Mouse (Mus musculus) MEL (cell line): ENCODE data around the gene Kdm1a. TPM values are rescaled to one million over a fixed set of nuclear protein-coding genes. Genes with fewer than 3 reads are reported as not detected.

Source experiments
- DNase-seq: peaks from one replicate; pipeline ENCODE4 v3.0.0; 2011; ENCODE audit warnings: low read depth, low spot score
- H3K27ac ChIP-seq: 2 replicates; pipeline ENCODE4 v1.5.1; 2012; ENCODE audit warnings: low read depth, mild to moderate bottlenecking, control low read depth, low read length, moderate library complexity; ENCODE audit not compliant: control insufficient read depth
- H3K27me3 ChIP-seq, 2 experiments: fragments of 150-350 bp in 1 of 2; sonication (generic) in 1 of 2; 2 replicates each; pipeline ENCODE4 v1.6.1; 2012; ENCODE audit warnings: low read length in 2 of 2, mild to moderate bottlenecking in 2 of 2, improper control_type of control experiment in 1 of 2, moderate library complexity in 1 of 2; ENCODE audit not compliant: insufficient read depth in 2 of 2, control insufficient read depth in 1 of 2
- H3K36me3 ChIP-seq, 2 experiments: 2 replicates each; pipeline ENCODE4 v1.6.1; 2012 to 2014; ENCODE audit warnings: low read length in 2 of 2, improper control_type of control experiment in 1 of 2, inconsistent platforms in 1 of 2, mild to moderate bottlenecking in 1 of 2; ENCODE audit not compliant: insufficient read depth in 2 of 2, control insufficient read depth in 1 of 2
- H3K4me1 ChIP-seq, 2 experiments: fragments of 150-350 bp in 1 of 2; sonication (generic) in 1 of 2; 2 replicates each; pipeline ENCODE4 v1.6.1; 2012; ENCODE audit warnings: low read length in 2 of 2, improper control_type of control experiment in 1 of 2, mild to moderate bottlenecking in 1 of 2; ENCODE audit not compliant: insufficient read depth in 2 of 2, control insufficient read depth in 1 of 2
- H3K4me3 ChIP-seq, 2 experiments: fragments of 150-350 bp in 1 of 2; sonication (generic) in 1 of 2; 2 replicates each; pipeline ENCODE4 v1.5.1; 2012; ENCODE audit warnings: low read depth in 2 of 2, low read length in 2 of 2, mild to moderate bottlenecking in 2 of 2, moderate library complexity in 2 of 2, control low read depth in 1 of 2, improper control_type of control experiment in 1 of 2; ENCODE audit not compliant: control insufficient read depth in 1 of 2, insufficient read depth in 1 of 2
- H3K79me2 ChIP-seq: 2 replicates; pipeline ENCODE4 v1.6.1; 2012; ENCODE audit warnings: mild to moderate bottlenecking, low read length, moderate library complexity; ENCODE audit not compliant: control insufficient read depth, poor library complexity, insufficient read depth
- H3K9ac ChIP-seq: 2 replicates; pipeline ENCODE4 v1.6.1; 2012; ENCODE audit warnings: low read depth, mild to moderate bottlenecking, control low read depth, low read length, moderate library complexity; ENCODE audit not compliant: control insufficient read depth, poor library complexity, severe bottlenecking
- H3K9me3 ChIP-seq: fragments of 150-350 bp; sonication (generic); replicated peaks from 2 replicates; pipeline ENCODE4 v1.6.1; 2012; ENCODE audit warnings: mild to moderate bottlenecking, low read length, improper control_type of control experiment, moderate library complexity; ENCODE audit not compliant: insufficient read depth
- CHD1 ChIP-seq: IDR thresholded peaks from 2 replicates; pipeline ENCODE4 v1.6.1; 2012; ENCODE audit warnings: low read depth, mild to moderate bottlenecking, inconsistent platforms, low read length, improper control_type of control experiment
- CTCF ChIP-seq, 3 experiments: IDR thresholded peaks in 2 of 3; conservative IDR thresholded peaks in 1 of 3; 2 replicates each; pipeline ENCODE4 v1.5.1; 2011 to 2012; ENCODE audit warnings: low read length in 3 of 3, low read depth in 2 of 3, mild to moderate bottlenecking in 2 of 3, improper control_type of control experiment in 1 of 3, inconsistent platforms in 1 of 3, mixed read lengths in 1 of 3, moderate library complexity in 1 of 3; ENCODE audit not compliant: control insufficient read depth in 1 of 3, insufficient read depth in 1 of 3, poor library complexity in 1 of 3, severe bottlenecking in 1 of 3
- GABPA ChIP-seq: IDR thresholded peaks from 2 replicates; pipeline ENCODE4 v1.6.1; 2012; ENCODE audit warnings: low read depth, mild to moderate bottlenecking, inconsistent platforms, low read length, improper control_type of control experiment, moderate library complexity
- GATA1 ChIP-seq: IDR thresholded peaks from 2 replicates; pipeline ENCODE4 v1.6.1; 2011; ENCODE audit warnings: low read depth, low read length, improper control_type of control experiment
- JUND ChIP-seq: IDR thresholded peaks from 2 replicates; pipeline ENCODE4 v1.6.1; 2011; ENCODE audit warnings: low read depth, mild to moderate bottlenecking, improper control_type of control experiment, low read length
- MAFK ChIP-seq: IDR thresholded peaks from 2 replicates; pipeline ENCODE4 v1.6.1; 2011; ENCODE audit warnings: low read depth, mild to moderate bottlenecking, low read length, improper control_type of control experiment, borderline replicate concordance
- MAX ChIP-seq: IDR thresholded peaks from 2 replicates; pipeline ENCODE4 v1.6.1; 2011; ENCODE audit warnings: low read length, improper control_type of control experiment
- MXI1 ChIP-seq: IDR thresholded peaks from 2 replicates; pipeline ENCODE4 v1.6.1; 2011; ENCODE audit warnings: mild to moderate bottlenecking, low read depth, low read length, improper control_type of control experiment
- MYB ChIP-seq: IDR thresholded peaks from 2 replicates; pipeline ENCODE4 v1.6.1; 2011; ENCODE audit warnings: mild to moderate bottlenecking, low read depth, low read length, improper control_type of control experiment
- NRF1 ChIP-seq: IDR thresholded peaks from 2 replicates; pipeline ENCODE4 v1.6.1; 2014; ENCODE audit warnings: low read depth, mild to moderate bottlenecking, inconsistent platforms, low read length, improper control_type of control experiment, moderate library complexity; ENCODE audit not compliant: poor library complexity, insufficient read depth, severe bottlenecking
- POLR2A ChIP-seq, 2 experiments: IDR thresholded peaks; 2 replicates each; pipeline ENCODE4 v1.6.1; 2011 to 2012; ENCODE audit warnings: low read length in 2 of 2, mild to moderate bottlenecking in 2 of 2, control low read depth in 1 of 2, improper control_type of control experiment in 1 of 2, low read depth in 1 of 2, moderate library complexity in 1 of 2; ENCODE audit not compliant: control insufficient read depth in 1 of 2, insufficient read depth in 1 of 2, poor library complexity in 1 of 2
- TAL1 ChIP-seq: IDR thresholded peaks from 2 replicates; pipeline ENCODE4 v1.6.1; 2012; ENCODE audit warnings: mild to moderate bottlenecking, inconsistent platforms, low read length, moderate library complexity, mixed read lengths
- TBP ChIP-seq: IDR thresholded peaks from 2 replicates; pipeline ENCODE4 v1.8.0; 2011; ENCODE audit warnings: low read depth, low read length, improper control_type of control experiment
- USF1 ChIP-seq: IDR thresholded peaks from 2 replicates; pipeline ENCODE4 v1.6.1; 2014; ENCODE audit warnings: low read depth, mild to moderate bottlenecking, inconsistent platforms, low read length, improper control_type of control experiment, moderate library complexity
- USF2 ChIP-seq, 2 experiments: IDR thresholded peaks; 2 replicates each; pipeline ENCODE4 v1.6.1; 2011 to 2012; ENCODE audit warnings: improper control_type of control experiment in 2 of 2, low read length in 2 of 2, borderline replicate concordance in 1 of 2, inconsistent platforms in 1 of 2, low read depth in 1 of 2, mild to moderate bottlenecking in 1 of 2; ENCODE audit not compliant: insufficient read depth in 1 of 2
- ZKSCAN1 ChIP-seq: IDR thresholded peaks from 2 replicates; pipeline ENCODE4 v1.6.1; 2012; ENCODE audit warnings: low read depth, mild to moderate bottlenecking, inconsistent platforms, low read length, improper control_type of control experiment, moderate library complexity
- polyA plus RNA-seq, 2 experiments: library from polyadenylated mRNA; stranded (reverse) in 1 of 2; unstranded in 1 of 2; fragments of >175 nt in 1 of 2; fragments of >200 nt in 1 of 2; gene quantifications; 2 replicates each; pipeline versions ENCODE4 v1.2.1 to v1.2.4; 2012; ENCODE audit warnings: low replicate concordance in 2 of 2, low read depth in 1 of 2; ENCODE audit not compliant: insufficient read length in 2 of 2, insufficient read depth in 1 of 2, missing spikeins in 1 of 2
- total RNA-seq: library from RNA; depleted of rRNA; stranded (reverse); fragments of 300-350 nt; gene quantifications from 2 replicates; pipeline ENCODE4 v1.2.3, GENCODE M21; 2012

Gene Kdm1a
- total and polyA plus RNA-seq, 3 experiments, result 60.7 to 90.1 TPM; not detected in 1

DNA sequence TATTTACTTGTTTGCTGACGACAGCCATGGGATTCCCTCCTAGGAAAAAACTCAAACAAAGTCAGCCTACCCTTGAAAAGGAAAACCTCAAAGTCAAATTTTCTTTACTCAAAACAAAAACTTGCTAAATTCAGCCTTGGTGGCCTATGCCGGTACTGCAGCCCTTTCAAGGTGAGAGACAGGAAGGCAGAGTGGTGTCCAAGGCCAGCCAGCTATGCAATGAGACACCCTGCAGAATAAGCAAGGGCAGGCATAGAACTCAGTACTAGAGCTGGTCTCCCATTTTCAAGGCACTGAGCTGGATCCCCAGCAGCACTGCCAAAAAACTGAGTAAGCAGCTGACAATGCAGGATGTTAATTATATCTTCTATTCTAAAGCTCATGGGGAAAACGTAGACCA is 33.9 kb downstream of the Kdm1a start:
- no peaks in the 10 kb centered on the region for H3K27me3 ChIP-seq
- TF ChIP-seq TBP (no peak), CTCF (IDR thresholded peaks at IDR 0.05 in 2 of 3, conservative IDR thresholded peaks at IDR 0.05 in 1 of 3; ENCODE audit: control insufficient read depth in 1 of 3, insufficient read depth in 1 of 3, low read depth in 2 of 3, low read length in 3 of 3, poor library complexity in 1 of 3, severe bottlenecking in 1 of 3) (peak in 1 of 3 experiments; percentile 22; a peak in 1 of 6 replicates)
- TF ChIP-seq, all 39 proteins: peak for 1
- H3K4me1 ChIP-seq, result no peaks in the 10 kb centered on the region; a peak in 1 of 4 replicates
- no peak overlapping the region for H3K27ac ChIP-seq
- H3K4me3 ChIP-seq, result no peak overlapping the region
- H3K9me3 ChIP-seq, result no peaks in the 10 kb centered on the region
- no peak overlapping the region for H3K9ac ChIP-seq
- peak; percentile 32 for DNase-seq
- H3K79me2 ChIP-seq, result peaks cover 2% of the 10 kb centered on the region; the same call in 1 of the 2 replicates
- H3K36me3 ChIP-seq, result peaks cover 0 to 30% of the 10 kb centered on the region in 2 experiments; a peak in 3 of 4 replicates

GRCm38 (mm10) chr4:136562755-136563154 is 39.8 kb downstream of the Kdm1a start:
- no peak overlapping the region for H3K27ac ChIP-seq
- no peaks in the 10 kb centered on the region for H3K4me1 ChIP-seq
- H3K9me3 ChIP-seq, result no peaks in the 10 kb centered on the region
- peaks cover 0 to 25% of the 10 kb centered on the region in 2 experiments; a peak in 3 of 4 replicates for H3K36me3 ChIP-seq
- H3K9ac ChIP-seq, result no peak overlapping the region
- H3K79me2 ChIP-seq, result no peaks in the 10 kb centered on the region
- no peak for TF ChIP-seq POLR2A (IDR thresholded peaks at IDR 0.05; ENCODE audit: control insufficient read depth in 1 of 2, insufficient read depth in 1 of 2, low read depth in 1 of 2, low read length in 2 of 2, poor library complexity in 1 of 2)
- TF ChIP-seq TBP, result no peak
- TF ChIP-seq NRF1, result no peak
- no peak for TF ChIP-seq JUND
- TF ChIP-seq USF1, result no peak
- TF ChIP-seq MAX, result no peak
- TF ChIP-seq CHD1, result no peak
- TF ChIP-seq GATA1, result no peak
- TF ChIP-seq ZKSCAN1, result no peak
- TF ChIP-seq MAFK, result no peak
- TF ChIP-seq MYB, result no peak
- no peak for TF ChIP-seq MXI1
- no peak for TF ChIP-seq USF2 (IDR thresholded peaks at IDR 0.05; ENCODE audit: borderline replicate concordance in 1 of 2, insufficient read depth in 1 of 2, low read depth in 1 of 2, low read length in 2 of 2)
- no peak overlapping the region for H3K4me3 ChIP-seq
- no peak for DNase-seq
- H3K27me3 ChIP-seq, result no peaks in the 10 kb centered on the region

DNA sequence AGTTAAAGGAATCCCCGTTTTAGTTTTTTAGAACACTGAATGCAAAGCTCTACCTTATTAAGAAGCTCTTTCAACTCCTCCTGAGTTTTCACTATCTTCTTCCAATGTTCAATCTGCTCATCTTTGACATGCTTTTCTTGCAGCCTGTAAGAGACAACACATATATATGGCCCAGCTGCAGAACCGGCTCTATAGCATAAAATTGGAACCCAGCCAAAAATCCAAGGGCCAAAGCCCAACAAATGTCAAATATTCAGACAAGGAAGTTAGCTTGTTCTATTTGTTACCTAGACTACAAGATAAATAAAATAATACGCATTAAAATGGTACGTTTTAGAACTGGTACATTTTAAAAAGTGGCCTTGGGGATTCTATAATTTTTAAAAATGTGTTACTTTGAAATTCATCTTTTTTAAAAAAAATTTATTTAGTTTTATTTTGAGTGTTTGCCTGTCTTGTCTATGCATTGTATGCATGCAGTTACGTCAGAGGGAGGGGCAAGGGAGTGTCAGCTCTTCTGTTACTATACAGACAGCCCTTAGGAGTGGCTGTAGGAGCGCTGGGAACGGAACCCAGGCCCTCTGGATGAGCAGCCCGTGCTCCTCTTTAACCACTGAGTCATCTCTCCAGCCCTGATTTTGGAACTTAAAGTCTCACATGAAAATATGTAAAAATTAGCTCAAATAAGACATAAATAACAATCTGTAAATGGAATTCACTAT is 42.1 kb downstream of the Kdm1a start:
- Histone ChIP-seq H3K4me1 (no peaks in the 10 kb centered on the region), H3K36me3 (peaks cover 0 to 27% of the 10 kb centered on the region in 2 experiments; a peak in 3 of 4 replicates)
- TF ChIP-seq TAL1, result no peak
- no peak for TF ChIP-seq GABPA

More for the DNA sequence above, 42.1 kb downstream of the Kdm1a start:
- H3K27me3 ChIP-seq, result no peaks in the 10 kb centered on the region
- no peak for DNase-seq
- H3K27ac ChIP-seq, result no peak overlapping the region
- no peak overlapping the region for H3K4me3 ChIP-seq
- no peak overlapping the region for H3K9ac ChIP-seq
- H3K79me2 ChIP-seq, result no peaks in the 10 kb centered on the region
- H3K9me3 ChIP-seq, result no peaks in the 10 kb centered on the region
